Mouse (Mus musculus): ENCODE results near the gene Kcnc3. TPM values are rescaled to one million over a fixed set of nuclear protein-coding genes. Genes with fewer than 3 reads are reported as not detected.

The Kcnc3 gene
- polyA plus RNA-seq, 1 experiment from 2014 or later = 0.08 TPM

- Histone ChIP-seq H3K27me3 (ENCODE audit: control insufficient read depth, insufficient read depth, low read length) (peaks cover 3% of the 10 kb centered on the region), H3K27ac (ENCODE audit: low read length) (no peak overlapping the region), H3K9me3 (replicated peaks; ENCODE audit: control insufficient read depth, low read length) (peaks cover 3% of the 10 kb centered on the region; the same call in 1 of the 2 replicates), H3K4me2 (ENCODE audit: low read depth, low read length) (no peak overlapping the region), H3K4me3 (ENCODE audit: low read length) (no peak overlapping the region), H3K36me3 (ENCODE audit: control insufficient read depth, insufficient read depth) (peaks cover 28% of the 10 kb centered on the region), H3K4me1 (ENCODE audit: control insufficient read depth, insufficient read depth, low read length) (peaks cover 16% of the 10 kb centered on the region), H3K9ac (ENCODE audit: low read length) (no peak overlapping the region)
- 88% methylated on average over 12 of the region's 12 CpGs for WGBS
- no peak for ATAC-seq (replicated peaks; ENCODE audit: extremely low read depth, insufficient read depth, low FRiP score)
Observed at GRCm38 (mm10) chr7:44550409-44550678, 40.1 kb upstream of the Kcnc3 start.

GRCm38 (mm10) chr7:44551301-44551700, 39.2 kb upstream of the Kcnc3 start:
- H3K9ac ChIP-seq (ENCODE audit: low read length) = no peak overlapping the region
- no peak overlapping the region for H3K4me3 ChIP-seq (ENCODE audit: low read length)
- H3K36me3 ChIP-seq (ENCODE audit: control insufficient read depth, insufficient read depth) = peaks cover 28% of the 10 kb centered on the region
- WGBS = 91% methylated on average over 21 of the region's 21 CpGs
- H3K27me3 ChIP-seq (ENCODE audit: control insufficient read depth, insufficient read depth, low read length) = peaks cover 9% of the 10 kb centered on the region
- no peak overlapping the region for H3K4me2 ChIP-seq (ENCODE audit: low read depth, low read length)
- no peak for ATAC-seq (replicated peaks; ENCODE audit: extremely low read depth, insufficient read depth, low FRiP score)
- H3K27ac ChIP-seq (ENCODE audit: low read length) = no peak overlapping the region
- H3K4me1 ChIP-seq (ENCODE audit: control insufficient read depth, insufficient read depth, low read length) = peaks cover 16% of the 10 kb centered on the region
- no peaks in the 10 kb centered on the region for H3K9me3 ChIP-seq (replicated peaks; ENCODE audit: control insufficient read depth, low read length)

- 77% methylated on average over 22 of the region's 22 CpGs for WGBS
- no peaks in the 10 kb centered on the region for H3K9me3 ChIP-seq (replicated peaks; ENCODE audit: control insufficient read depth, low read length)
- H3K4me3 ChIP-seq (ENCODE audit: low read length) = no peak overlapping the region
- H3K9ac ChIP-seq (ENCODE audit: low read length) = no peak overlapping the region
- H3K4me1 ChIP-seq (ENCODE audit: control insufficient read depth, insufficient read depth, low read length) = peaks cover 16% of the 10 kb centered on the region
- no peak overlapping the region for H3K4me2 ChIP-seq (ENCODE audit: low read depth, low read length)
- no peak for ATAC-seq (replicated peaks; ENCODE audit: extremely low read depth, insufficient read depth, low FRiP score)
- H3K27me3 ChIP-seq (ENCODE audit: control insufficient read depth, insufficient read depth, low read length) = peaks cover 9% of the 10 kb centered on the region
- no peak overlapping the region for H3K27ac ChIP-seq (ENCODE audit: low read length)
- peaks cover 28% of the 10 kb centered on the region for H3K36me3 ChIP-seq (ENCODE audit: control insufficient read depth, insufficient read depth)
Observed at GRCm38 (mm10) chr7:44551731-44552130, 38.7 kb upstream of the Kcnc3 start.

GRCm38 (mm10) chr7:44552141-44552908, 38.1 kb upstream of the Kcnc3 start:
- Histone ChIP-seq H3K36me3 (ENCODE audit: control insufficient read depth, insufficient read depth) (peaks cover 28% of the 10 kb centered on the region), H3K9me3 (replicated peaks; ENCODE audit: control insufficient read depth, low read length) (no peaks in the 10 kb centered on the region), H3K4me3 (ENCODE audit: low read length) (peak overlapping the region; percentile 78; the same call in 1 of the 2 replicates), H3K27me3 (ENCODE audit: control insufficient read depth, insufficient read depth, low read length) (peaks cover 9% of the 10 kb centered on the region), H3K4me1 (ENCODE audit: control insufficient read depth, insufficient read depth, low read length) (peaks cover 14% of the 10 kb centered on the region), H3K9ac (ENCODE audit: low read length) (no peak overlapping the region), H3K4me2 (ENCODE audit: low read depth, low read length) (peak overlapping the region; percentile 79; the same call in 1 of the 2 replicates), H3K27ac (ENCODE audit: low read length) (no peak overlapping the region)
- 82% methylated on average over 31 of the region's 31 CpGs for WGBS
- ATAC-seq (replicated peaks; ENCODE audit: extremely low read depth, insufficient read depth, low FRiP score) = no peak

DNA sequence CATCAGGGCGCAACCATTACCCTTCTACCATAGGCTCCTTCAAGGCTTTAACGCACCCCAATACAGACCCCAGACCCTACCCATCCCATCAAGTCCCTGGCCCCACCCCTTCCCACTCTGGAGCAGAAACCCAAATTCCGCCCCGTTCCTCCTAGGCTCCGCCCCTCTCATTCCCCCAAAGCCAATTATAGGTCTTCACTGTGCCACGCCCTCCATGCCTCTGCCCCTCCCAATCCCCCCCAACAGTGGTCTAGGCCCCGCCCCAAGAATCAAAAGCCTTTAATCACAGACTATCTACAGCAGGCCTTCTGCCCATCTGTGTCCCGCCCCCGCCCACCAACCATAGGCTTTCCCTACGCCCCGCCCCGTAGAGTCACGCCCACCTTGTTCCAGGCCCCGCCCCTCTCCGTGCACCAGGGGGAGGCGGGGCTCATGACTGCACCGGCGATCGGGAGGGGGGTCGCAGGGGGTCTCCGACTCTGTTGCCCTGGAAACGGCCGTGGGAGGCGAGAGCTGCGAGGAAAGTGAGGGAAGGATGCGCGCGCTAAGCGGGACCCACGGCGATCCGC, 37.2 kb upstream of the Kcnc3 start:
- Histone ChIP-seq H3K4me2 (ENCODE audit: low read depth, low read length) (peak overlapping the region; percentile 79), H3K9me3 (replicated peaks; ENCODE audit: control insufficient read depth, low read length) (no peaks in the 10 kb centered on the region), H3K4me1 (ENCODE audit: control insufficient read depth, insufficient read depth, low read length) (peaks cover 7% of the 10 kb centered on the region), H3K4me3 (ENCODE audit: low read length) (peak overlapping the region; percentile 78), H3K27ac (ENCODE audit: low read length) (peak overlapping the region; percentile 92), H3K27me3 (ENCODE audit: control insufficient read depth, insufficient read depth, low read length) (peaks cover 9% of the 10 kb centered on the region), H3K9ac (ENCODE audit: low read length) (peak overlapping the region; percentile 75), H3K36me3 (ENCODE audit: control insufficient read depth, insufficient read depth) (peaks cover 28% of the 10 kb centered on the region)
- ATAC-seq (replicated peaks; ENCODE audit: extremely low read depth, insufficient read depth, low FRiP score) = peak; percentile 61
- 1% methylated on average over 31 of the region's 32 CpGs for WGBS

DNA sequence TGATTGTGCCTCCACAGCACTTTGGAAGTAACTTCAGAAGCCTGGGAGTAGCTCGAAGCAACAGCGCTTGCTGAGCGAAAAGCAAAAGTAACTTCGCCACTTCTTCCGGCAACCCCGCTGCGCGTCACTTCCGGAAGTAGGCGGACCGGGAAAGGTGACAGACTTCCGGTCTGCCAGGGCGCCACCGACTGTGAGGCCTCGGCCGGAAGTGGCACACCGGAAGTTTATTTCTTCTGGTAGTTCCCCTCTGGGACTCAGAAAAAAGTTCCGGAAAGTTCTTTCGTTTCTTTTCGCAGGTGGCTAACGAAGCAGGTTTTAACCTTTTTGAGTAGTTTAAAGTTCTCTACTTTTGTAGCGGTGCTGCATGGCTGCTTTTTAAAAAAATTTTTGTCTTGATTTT, 36.6 kb upstream of the Kcnc3 start, which contains the start of gene Nr1h2:
Nr1h2 (minus strand) TSS at position 126 of the 400 bp plus-strand sequence.
- Histone ChIP-seq H3K27ac (ENCODE audit: low read length) (peak within 1 kb of the TSS; percentile 92), H3K9me3 (replicated peaks; ENCODE audit: control insufficient read depth, low read length) (no peaks in the 10 kb centered on the region), H3K27me3 (ENCODE audit: control insufficient read depth, insufficient read depth, low read length) (peaks cover 9% of the 10 kb centered on the region), H3K4me2 (ENCODE audit: low read depth, low read length) (peak within 1 kb of the TSS; percentile 79), H3K36me3 (ENCODE audit: control insufficient read depth, insufficient read depth) (peaks cover 28% of the 10 kb centered on the region), H3K4me3 (ENCODE audit: low read length) (peak within 1 kb of the TSS; percentile 78), H3K4me1 (ENCODE audit: control insufficient read depth, insufficient read depth, low read length) (peaks cover 7% of the 10 kb centered on the region), H3K9ac (ENCODE audit: low read length) (peak within 1 kb of the TSS; percentile 75)
- peak; percentile 83 for ATAC-seq (replicated peaks; ENCODE audit: extremely low read depth, insufficient read depth, low FRiP score)
- under 1% methylated on average over 22 of the region's 22 CpGs for WGBS

GRCm38 (mm10) chr7:44557629-44558028, 32.8 kb upstream of the Kcnc3 start:
- H3K9me3 ChIP-seq (replicated peaks; ENCODE audit: control insufficient read depth, low read length) = no peaks in the 10 kb centered on the region
- no peak overlapping the region for H3K9ac ChIP-seq (ENCODE audit: low read length)
- no peak for ATAC-seq (replicated peaks; ENCODE audit: extremely low read depth, insufficient read depth, low FRiP score)
- H3K27me3 ChIP-seq (ENCODE audit: control insufficient read depth, insufficient read depth, low read length) = peaks cover 12% of the 10 kb centered on the region
- H3K4me3 ChIP-seq (ENCODE audit: low read length) = no peak overlapping the region
- H3K36me3 ChIP-seq (ENCODE audit: control insufficient read depth, insufficient read depth) = no peaks in the 10 kb centered on the region
- peaks cover 6% of the 10 kb centered on the region for H3K4me1 ChIP-seq (ENCODE audit: control insufficient read depth, insufficient read depth, low read length)
- no peak overlapping the region for H3K27ac ChIP-seq (ENCODE audit: low read length)
- H3K4me2 ChIP-seq (ENCODE audit: low read depth, low read length) = no peak overlapping the region
- 54% methylated on average over 2 of the region's 2 CpGs for WGBS

DNA sequence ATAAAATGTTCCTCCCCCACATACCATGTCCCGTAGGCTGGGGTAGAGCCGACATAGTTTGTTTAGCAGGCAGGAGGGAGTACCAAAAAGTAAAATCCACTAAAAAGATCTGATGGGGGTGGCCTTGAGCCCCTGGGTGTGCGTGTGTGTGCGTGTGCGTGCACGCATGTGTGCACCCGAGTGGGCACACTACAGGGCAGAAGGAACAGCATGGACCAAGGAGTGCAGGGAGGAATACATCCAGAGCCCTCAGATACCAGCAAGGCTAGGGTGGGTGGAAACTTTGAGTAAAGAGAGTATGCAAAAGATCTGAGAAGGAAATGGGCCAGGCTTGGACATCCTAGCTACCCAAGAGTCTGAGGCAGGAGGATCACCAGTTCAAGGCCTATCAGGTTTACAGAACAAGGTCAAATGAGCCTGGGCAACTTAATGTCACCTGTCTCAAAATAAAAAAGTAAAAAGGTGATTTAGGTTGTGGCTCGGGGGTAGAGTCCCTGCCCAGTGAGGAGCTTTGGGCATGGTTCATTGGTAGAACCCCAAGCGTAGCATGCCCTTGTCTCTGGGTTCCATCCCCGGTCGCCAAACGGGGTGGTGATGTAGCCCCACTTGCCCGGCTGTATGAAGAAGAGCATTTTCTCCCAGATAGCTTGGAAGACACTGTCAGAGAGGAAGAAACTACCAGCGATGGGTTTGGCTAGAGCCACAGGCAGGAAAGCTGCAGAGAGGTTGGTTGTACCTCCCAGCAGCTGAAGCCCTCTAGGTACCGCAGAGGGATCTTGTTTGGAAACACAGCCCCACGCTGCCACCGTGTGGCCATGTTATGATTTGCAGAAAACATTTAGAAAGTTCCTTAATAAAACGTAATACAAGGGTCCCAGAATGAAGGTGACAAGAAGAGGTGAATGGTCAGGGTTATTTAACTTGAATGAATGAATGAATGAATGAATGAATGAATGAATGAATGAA, 29.7 kb upstream of the Kcnc3 start:
- Histone ChIP-seq H3K4me2 (ENCODE audit: low read depth, low read length) (no peak overlapping the region), H3K9ac (ENCODE audit: low read length) (no peak overlapping the region), H3K27me3 (ENCODE audit: control insufficient read depth, insufficient read depth, low read length) (peaks cover 5% of the 10 kb centered on the region; the same call in 1 of the 2 replicates), H3K9me3 (replicated peaks; ENCODE audit: control insufficient read depth, low read length) (no peaks in the 10 kb centered on the region), H3K4me1 (ENCODE audit: control insufficient read depth, insufficient read depth, low read length) (no peaks in the 10 kb centered on the region), H3K27ac (ENCODE audit: low read length) (no peak overlapping the region), H3K36me3 (ENCODE audit: control insufficient read depth, insufficient read depth) (no peaks in the 10 kb centered on the region), H3K4me3 (ENCODE audit: low read length) (no peak overlapping the region)
- ATAC-seq (replicated peaks; ENCODE audit: extremely low read depth, insufficient read depth, low FRiP score) = no peak
- 50% methylated on average over 18 of the region's 18 CpGs for WGBS
